Mouse (Mus musculus): Measurements from ENCODE around the gene Astn2. TPM values are rescaled to one million over a fixed set of nuclear protein-coding genes. Genes with fewer than 3 reads are reported as not detected.
A peak's percentile ranks its signal among the peaks of the same experiment; 100 is the strongest.

Astn2 gene
- polyA plus RNA-seq, 1 experiment from 2014 or later, result 0.42 TPM

DNA sequence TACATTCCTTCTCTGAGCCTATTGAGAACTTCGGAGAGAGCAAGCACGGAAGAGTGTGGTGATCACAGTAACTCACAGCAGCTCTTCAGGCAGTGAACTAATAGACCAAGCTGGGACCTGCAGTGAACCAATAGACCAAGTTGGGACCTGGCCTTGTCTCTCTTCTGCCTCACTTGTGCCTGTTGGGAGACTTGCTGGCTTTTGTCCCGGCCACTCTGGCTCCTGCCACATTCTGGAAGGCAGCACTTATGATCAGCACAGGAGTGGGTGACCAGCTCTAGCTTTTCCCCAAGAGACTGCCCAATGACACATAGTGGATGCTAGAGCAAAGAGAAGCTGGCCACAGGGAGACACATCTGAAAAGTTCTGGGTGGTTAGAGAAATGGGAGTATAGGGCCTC is 597.1 kb downstream of the Astn2 start:
- Histone ChIP-seq H3K27me3 (replicated peaks; ENCODE audit: control insufficient read depth, insufficient read depth, low read length) (no peaks in the 10 kb centered on the region), H3K4me3 (ENCODE audit: low read depth, low read length) (no peak overlapping the region), H3K36me3 (ENCODE audit: control insufficient read depth, insufficient read depth, low read length) (no peaks in the 10 kb centered on the region), H3K4me2 (ENCODE audit: low read length) (no peak overlapping the region), H3K9ac (ENCODE audit: low read length) (no peak overlapping the region), H3K27ac (ENCODE audit: low read depth, low read length) (no peak overlapping the region), H3K4me1 (ENCODE audit: control insufficient read depth, insufficient read depth, low read length) (0 out of 2 replicates have a peak, but pooled peaks cover 3% of the 10 kb centered on the region), H3K9me3 (replicated peaks; ENCODE audit: control insufficient read depth, low read length) (no peaks in the 10 kb centered on the region)
- DNase-seq (ENCODE audit: low spot score), result no peak
- 87% methylated on average over 3 of the region's 3 CpGs for WGBS
- ATAC-seq, result no peak

DNA sequence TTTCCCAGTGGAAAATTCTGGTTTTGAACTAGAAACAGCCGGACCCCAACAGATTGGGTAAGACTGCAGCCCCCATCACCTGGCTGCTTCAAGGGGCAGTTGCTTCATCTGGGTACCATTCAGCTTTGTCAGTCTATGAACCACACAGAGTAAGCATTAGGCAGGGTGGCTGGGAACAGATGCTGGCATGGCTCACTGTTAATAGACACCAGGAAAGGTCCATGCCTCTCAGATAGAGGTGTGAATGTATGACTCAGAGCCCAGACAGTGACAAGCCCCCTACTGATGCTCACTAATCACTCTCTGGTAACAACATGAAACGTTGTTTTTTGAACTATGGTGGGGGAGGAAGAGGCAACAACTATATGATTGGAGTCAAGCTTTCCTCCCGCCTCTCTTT is 603.2 kb downstream of the Astn2 start:
- WGBS, result 71% methylated on average over 3 of the region's 3 CpGs
- no peaks in the 10 kb centered on the region for H3K36me3 ChIP-seq (ENCODE audit: control insufficient read depth, insufficient read depth, low read length)
- 0 out of 2 replicates have a peak, but pooled peaks cover 3% of the 10 kb centered on the region for H3K4me1 ChIP-seq (ENCODE audit: control insufficient read depth, insufficient read depth, low read length)
- no peak overlapping the region for H3K4me2 ChIP-seq (ENCODE audit: low read length)
- H3K4me3 ChIP-seq (ENCODE audit: low read depth, low read length), result no peak overlapping the region
- H3K27ac ChIP-seq (ENCODE audit: low read depth, low read length), result no peak overlapping the region
- DNase-seq (ENCODE audit: low spot score), result peak; percentile 20
- H3K27me3 ChIP-seq (replicated peaks; ENCODE audit: control insufficient read depth, insufficient read depth, low read length), result no peaks in the 10 kb centered on the region
- H3K9ac ChIP-seq (ENCODE audit: low read length), result no peak overlapping the region
- H3K9me3 ChIP-seq (replicated peaks; ENCODE audit: control insufficient read depth, low read length), result no peaks in the 10 kb centered on the region
- no peak for ATAC-seq

DNA sequence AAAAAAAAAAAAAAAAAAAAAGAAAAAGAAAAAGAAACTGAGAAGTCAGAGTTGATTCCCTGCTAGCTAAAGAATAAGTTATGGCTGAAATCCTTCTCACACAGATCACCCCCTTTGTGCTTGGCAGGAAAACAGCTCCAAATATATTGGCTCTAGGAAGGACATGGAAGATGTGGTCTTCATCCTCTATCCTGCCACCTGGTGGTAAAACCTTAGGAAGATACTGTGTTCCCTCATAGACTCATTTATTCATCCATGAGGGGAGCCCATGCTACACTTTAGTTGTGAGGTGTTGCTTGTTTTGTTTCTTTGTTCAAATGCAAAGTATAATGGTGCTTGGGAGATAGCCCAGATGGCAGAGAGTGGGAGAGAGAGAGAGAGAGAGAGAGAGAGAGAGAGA is 613.4 kb downstream of the Astn2 start:
- no peak overlapping the region for H3K27ac ChIP-seq (ENCODE audit: low read depth, low read length)
- no peak overlapping the region for H3K9ac ChIP-seq (ENCODE audit: low read length)
- DNase-seq (ENCODE audit: low spot score), result peak; percentile 34
- no peaks in the 10 kb centered on the region for H3K27me3 ChIP-seq (replicated peaks; ENCODE audit: control insufficient read depth, insufficient read depth, low read length)
- H3K4me2 ChIP-seq (ENCODE audit: low read length), result no peak overlapping the region
- no peak for ATAC-seq
- H3K36me3 ChIP-seq (ENCODE audit: control insufficient read depth, insufficient read depth, low read length), result no peaks in the 10 kb centered on the region
- H3K4me3 ChIP-seq (ENCODE audit: low read depth, low read length), result no peak overlapping the region
- H3K4me1 ChIP-seq (ENCODE audit: control insufficient read depth, insufficient read depth, low read length), result no peaks in the 10 kb centered on the region
- no peaks in the 10 kb centered on the region for H3K9me3 ChIP-seq (replicated peaks; ENCODE audit: control insufficient read depth, low read length)

DNA sequence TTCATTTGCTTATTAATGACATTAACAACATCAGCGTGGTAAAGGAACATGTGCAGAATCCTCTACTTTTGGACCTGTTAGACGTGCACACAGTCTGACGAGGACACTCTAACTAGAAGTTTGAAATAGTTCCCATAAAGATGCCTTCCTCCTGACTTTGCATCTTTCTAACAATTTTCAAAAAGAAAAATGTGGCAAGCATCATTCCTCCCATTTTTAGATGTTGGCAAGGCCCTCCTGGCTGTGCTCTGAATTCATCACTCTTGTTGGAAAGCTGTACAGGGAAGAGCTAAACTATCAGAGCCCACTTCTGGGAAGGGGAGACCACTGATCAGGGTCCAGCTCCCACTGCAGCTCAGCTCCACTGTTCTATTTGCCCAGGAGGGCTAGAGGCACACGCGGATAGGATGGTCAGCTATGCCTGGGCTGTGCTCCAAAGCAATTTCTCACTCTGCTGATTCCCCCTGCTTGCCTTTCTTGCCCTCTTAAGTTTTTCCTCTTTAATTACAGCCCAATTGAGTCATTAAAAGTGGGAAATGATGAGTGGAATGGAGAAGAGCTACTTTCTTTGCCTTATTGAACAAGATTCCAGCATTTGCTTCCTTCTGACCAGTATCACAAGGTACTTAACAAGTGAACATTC is 630.9 kb downstream of the Astn2 start:
- H3K36me3 ChIP-seq (ENCODE audit: control insufficient read depth, insufficient read depth, low read length), result no peaks in the 10 kb centered on the region
- no peak overlapping the region for H3K9ac ChIP-seq (ENCODE audit: low read length)
- H3K4me1 ChIP-seq (ENCODE audit: control insufficient read depth, insufficient read depth, low read length), result no peaks in the 10 kb centered on the region
- no peak for DNase-seq (ENCODE audit: low spot score)
- no peak for ATAC-seq
- no peaks in the 10 kb centered on the region for H3K9me3 ChIP-seq (replicated peaks; ENCODE audit: control insufficient read depth, low read length)
- H3K4me2 ChIP-seq (ENCODE audit: low read length), result no peak overlapping the region
- no peak overlapping the region for H3K27ac ChIP-seq (ENCODE audit: low read depth, low read length)
- H3K27me3 ChIP-seq (replicated peaks; ENCODE audit: control insufficient read depth, insufficient read depth, low read length), result no peaks in the 10 kb centered on the region
- 83% methylated on average over 5 of the region's 5 CpGs for WGBS
- no peak overlapping the region for H3K4me3 ChIP-seq (ENCODE audit: low read depth, low read length)

DNA sequence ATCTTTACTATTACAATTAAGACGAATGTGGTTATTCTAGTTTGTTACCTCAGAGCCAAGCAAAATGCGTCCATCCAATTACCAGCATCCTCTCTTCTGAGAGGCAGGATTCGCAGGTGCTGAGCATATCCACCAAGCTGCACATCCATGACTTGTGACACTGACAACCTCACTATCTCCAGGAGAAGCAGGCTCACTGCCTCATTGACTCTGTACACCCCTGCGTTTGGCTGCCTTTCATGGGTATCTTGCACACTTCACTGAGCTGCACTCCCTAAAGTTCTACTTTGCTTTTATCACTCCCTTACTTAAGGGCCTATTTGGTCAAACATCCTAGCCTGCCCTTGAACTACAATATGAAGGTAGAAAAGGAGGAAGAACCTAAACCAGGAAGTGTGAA is 633.5 kb downstream of the Astn2 start:
- WGBS, result 92% methylated on average over 4 of the region's 4 CpGs
- DNase-seq (ENCODE audit: low spot score), result no peak
- no peak overlapping the region for H3K4me3 ChIP-seq (ENCODE audit: low read depth, low read length)
- no peak overlapping the region for H3K27ac ChIP-seq (ENCODE audit: low read depth, low read length)
- no peaks in the 10 kb centered on the region for H3K36me3 ChIP-seq (ENCODE audit: control insufficient read depth, insufficient read depth, low read length)
- no peak overlapping the region for H3K4me2 ChIP-seq (ENCODE audit: low read length)
- no peak overlapping the region for H3K9ac ChIP-seq (ENCODE audit: low read length)
- no peaks in the 10 kb centered on the region for H3K9me3 ChIP-seq (replicated peaks; ENCODE audit: control insufficient read depth, low read length)
- no peaks in the 10 kb centered on the region for H3K4me1 ChIP-seq (ENCODE audit: control insufficient read depth, insufficient read depth, low read length)
- ATAC-seq, result no peak
- H3K27me3 ChIP-seq (replicated peaks; ENCODE audit: control insufficient read depth, insufficient read depth, low read length), result no peaks in the 10 kb centered on the region

DNA sequence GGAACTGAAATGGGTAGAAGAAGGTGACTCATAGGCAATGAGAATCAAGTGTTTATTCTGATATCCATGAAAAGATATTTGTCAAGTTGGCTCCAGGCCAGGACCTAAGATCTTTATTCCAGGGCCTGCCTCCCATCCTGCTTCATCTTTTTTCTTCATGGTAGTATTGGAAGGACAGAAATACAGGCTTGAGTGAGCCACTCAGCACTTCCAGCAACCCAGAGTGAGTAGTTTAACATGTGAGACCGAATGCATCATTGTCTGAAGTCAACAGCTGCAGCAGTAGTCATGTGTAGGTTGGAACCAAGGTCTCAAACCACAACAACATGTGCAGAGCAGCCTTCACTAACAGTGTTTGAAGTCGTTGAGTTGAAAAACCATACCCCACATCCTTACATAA is 636.5 kb downstream of the Astn2 start:
- no peak overlapping the region for H3K27ac ChIP-seq (ENCODE audit: low read depth, low read length)
- H3K27me3 ChIP-seq (replicated peaks; ENCODE audit: control insufficient read depth, insufficient read depth, low read length), result no peaks in the 10 kb centered on the region
- H3K4me1 ChIP-seq (ENCODE audit: control insufficient read depth, insufficient read depth, low read length), result no peaks in the 10 kb centered on the region
- H3K4me2 ChIP-seq (ENCODE audit: low read length), result no peak overlapping the region
- no peaks in the 10 kb centered on the region for H3K36me3 ChIP-seq (ENCODE audit: control insufficient read depth, insufficient read depth, low read length)
- H3K9ac ChIP-seq (ENCODE audit: low read length), result no peak overlapping the region
- H3K4me3 ChIP-seq (ENCODE audit: low read depth, low read length), result no peak overlapping the region
- no peaks in the 10 kb centered on the region for H3K9me3 ChIP-seq (replicated peaks; ENCODE audit: control insufficient read depth, low read length)
- no peak for ATAC-seq
- no peak for DNase-seq (ENCODE audit: low spot score)
- 71% methylated on average over 2 of the region's 2 CpGs for WGBS

DNA sequence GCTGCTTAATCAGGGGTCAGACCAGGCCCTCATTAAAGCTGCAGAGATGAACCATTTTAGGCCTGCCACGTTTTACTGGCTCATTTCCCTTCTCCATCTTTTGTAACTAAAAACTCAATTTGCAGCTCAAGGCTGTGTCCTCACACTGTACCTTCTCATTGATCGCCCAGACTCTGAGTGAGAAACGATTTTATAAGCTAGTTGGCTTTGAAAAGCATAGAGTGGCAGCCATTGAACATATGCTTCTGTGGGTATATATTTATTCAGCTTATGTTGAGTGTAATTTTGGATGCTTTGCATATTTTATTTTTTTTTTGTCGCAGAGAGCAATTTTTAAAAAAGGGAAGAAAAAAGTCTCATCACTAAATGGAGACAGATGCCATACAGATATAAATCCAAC is 637.0 kb downstream of the Astn2 start:
- no peaks in the 10 kb centered on the region for H3K4me1 ChIP-seq (ENCODE audit: control insufficient read depth, insufficient read depth, low read length)
- peak; percentile 58 for DNase-seq (ENCODE audit: low spot score)
- no peak overlapping the region for H3K9ac ChIP-seq (ENCODE audit: low read length)
- no peaks in the 10 kb centered on the region for H3K36me3 ChIP-seq (ENCODE audit: control insufficient read depth, insufficient read depth, low read length)
- H3K4me3 ChIP-seq (ENCODE audit: low read depth, low read length), result no peak overlapping the region
- no peak overlapping the region for H3K27ac ChIP-seq (ENCODE audit: low read depth, low read length)
- H3K27me3 ChIP-seq (replicated peaks; ENCODE audit: control insufficient read depth, insufficient read depth, low read length), result no peaks in the 10 kb centered on the region
- WGBS, result 67% methylated on average over 4 of the region's 4 CpGs
- no peak for ATAC-seq
- no peak overlapping the region for H3K4me2 ChIP-seq (ENCODE audit: low read length)
- no peaks in the 10 kb centered on the region for H3K9me3 ChIP-seq (replicated peaks; ENCODE audit: control insufficient read depth, low read length)

DNA sequence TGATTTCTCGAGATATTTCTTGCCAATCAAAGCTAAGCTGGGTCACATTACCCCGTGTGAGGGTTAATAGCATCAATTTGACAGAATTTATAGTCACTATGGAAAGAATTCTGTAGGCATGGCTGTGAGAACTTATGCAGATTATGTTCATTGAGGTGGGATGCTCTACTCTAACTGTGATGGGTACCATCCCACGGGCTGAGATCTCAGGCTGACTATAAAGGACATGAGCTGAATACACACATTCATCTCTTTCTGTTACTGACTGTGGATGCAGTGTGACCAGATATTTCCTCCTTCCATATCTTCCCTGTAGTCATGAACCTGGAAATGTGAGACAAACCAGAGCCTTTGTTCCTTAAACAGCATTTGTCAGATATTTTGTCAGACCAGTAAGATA is 639.1 kb downstream of the Astn2 start:
- H3K4me3 ChIP-seq (ENCODE audit: low read depth, low read length), result no peak overlapping the region
- no peaks in the 10 kb centered on the region for H3K9me3 ChIP-seq (replicated peaks; ENCODE audit: control insufficient read depth, low read length)
- H3K9ac ChIP-seq (ENCODE audit: low read length), result no peak overlapping the region
- no peak for ATAC-seq
- no peak overlapping the region for H3K27ac ChIP-seq (ENCODE audit: low read depth, low read length)
- no peaks in the 10 kb centered on the region for H3K36me3 ChIP-seq (ENCODE audit: control insufficient read depth, insufficient read depth, low read length)
- no peaks in the 10 kb centered on the region for H3K4me1 ChIP-seq (ENCODE audit: control insufficient read depth, insufficient read depth, low read length)
- no peak for DNase-seq (ENCODE audit: low spot score)
- WGBS, result 87% methylated on average over 3 of the region's 3 CpGs
- no peaks in the 10 kb centered on the region for H3K27me3 ChIP-seq (replicated peaks; ENCODE audit: control insufficient read depth, insufficient read depth, low read length)
- H3K4me2 ChIP-seq (ENCODE audit: low read length), result no peak overlapping the region

DNA sequence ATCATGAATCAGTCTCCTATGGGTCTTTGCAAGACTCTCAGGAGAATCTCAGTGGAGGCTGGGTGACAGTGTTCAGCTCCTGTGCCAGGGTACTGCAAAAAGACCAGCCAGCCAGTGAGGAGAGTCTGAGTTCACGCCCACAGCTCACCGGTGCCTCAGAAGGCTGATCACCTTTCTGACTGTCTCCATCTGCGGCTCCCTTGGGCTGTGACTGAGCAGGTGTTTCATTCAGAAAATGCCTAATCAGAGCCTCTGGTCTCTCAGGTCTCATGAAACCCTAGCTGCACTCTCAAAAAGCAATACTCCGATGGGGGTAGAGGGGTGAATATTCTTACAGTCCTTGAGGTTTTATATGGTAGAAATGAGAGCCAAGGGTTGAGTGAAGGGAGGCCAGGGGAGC is 640.1 kb downstream of the Astn2 start:
- DNase-seq (ENCODE audit: low spot score) (no peak), ATAC-seq (no peak)
- Histone ChIP-seq H3K27ac (ENCODE audit: low read depth, low read length) (no peak overlapping the region), H3K9me3 (replicated peaks; ENCODE audit: control insufficient read depth, low read length) (no peaks in the 10 kb centered on the region), H3K4me1 (ENCODE audit: control insufficient read depth, insufficient read depth, low read length) (no peaks in the 10 kb centered on the region), H3K4me3 (ENCODE audit: low read depth, low read length) (no peak overlapping the region), H3K9ac (ENCODE audit: low read length) (no peak overlapping the region), H3K4me2 (ENCODE audit: low read length) (no peak overlapping the region), H3K27me3 (replicated peaks; ENCODE audit: control insufficient read depth, insufficient read depth, low read length) (no peaks in the 10 kb centered on the region), H3K36me3 (ENCODE audit: control insufficient read depth, insufficient read depth, low read length) (no peaks in the 10 kb centered on the region)
- 75% methylated on average over 4 of the region's 4 CpGs for WGBS
